Mouse (Mus musculus): ENCODE data around the gene P4htm.

DNA sequence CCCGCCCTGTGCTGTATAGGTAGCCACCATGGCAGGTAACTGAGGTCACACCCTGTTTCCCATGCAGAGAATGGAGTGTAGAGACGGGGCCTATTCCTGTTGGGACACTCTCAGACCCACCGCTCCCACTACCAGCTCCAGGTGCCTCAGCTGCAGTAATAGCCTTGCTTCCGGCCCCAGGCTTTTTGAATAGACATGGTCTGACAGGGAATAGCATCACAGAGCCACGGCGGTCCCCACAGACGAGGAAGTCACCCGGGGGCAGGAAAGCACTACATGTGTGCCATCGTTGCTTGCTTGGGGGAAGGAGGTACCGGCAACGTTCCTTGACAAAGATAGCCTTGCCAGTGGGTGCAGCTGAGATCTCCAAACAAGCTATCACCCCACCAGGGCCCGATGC is 22.5 kb downstream of the P4htm start:
- no peak for TF ChIP-seq POLR2A (IDR thresholded peaks at IDR 0.05; ENCODE audit: low read depth, low read length)
- no peak for TF ChIP-seq CTCF (IDR thresholded peaks at IDR 0.05; ENCODE audit: extremely low read depth, insufficient read depth, insufficient read length, insufficient replicate concordance)
